Mouse (Mus musculus): ENCODE data around the gene Prr30.
"Not testable (repeated sequence)": the region's sequence is repeated elsewhere in the genome, so short reads cannot be mapped to it uniquely, and the experiment has no call there.

Gene Prr30

GRCm38 (mm10) chr14:101200230-101200629 lies at the start of gene Prr30:
Prr30 (minus strand) TSS chr14:101200330.
- no peak for DNase-seq (ENCODE audit: low spot score in 2 of 2)

GRCm38 (mm10) chr14:101246793-101247192 lies 46.7 kb upstream of the Prr30 start:
- DNase-seq (ENCODE audit: low spot score in 2 of 2): no peak

DNA sequence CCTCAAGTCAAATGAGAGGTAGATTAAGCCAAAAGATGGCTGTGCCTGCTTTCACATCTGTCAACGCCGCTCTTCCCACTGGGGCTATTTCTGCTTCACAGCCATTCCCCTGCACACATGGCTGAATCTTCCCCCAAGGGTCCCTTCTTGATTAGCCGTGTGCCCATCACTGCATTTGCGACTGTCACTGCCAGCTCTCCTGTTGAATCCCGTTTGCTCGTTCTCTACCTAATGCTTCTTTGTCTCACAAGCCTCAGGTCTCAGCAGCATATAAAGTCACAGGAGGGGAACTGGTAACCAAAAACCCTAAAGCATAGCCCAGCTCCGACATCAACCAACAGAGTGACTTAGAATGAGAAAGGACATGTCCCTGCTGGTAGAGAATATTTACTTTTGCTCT lies 45.6 kb upstream of the Prr30 start:
- DNase-seq (ENCODE audit: low spot score in 2 of 2): no peak

DNA sequence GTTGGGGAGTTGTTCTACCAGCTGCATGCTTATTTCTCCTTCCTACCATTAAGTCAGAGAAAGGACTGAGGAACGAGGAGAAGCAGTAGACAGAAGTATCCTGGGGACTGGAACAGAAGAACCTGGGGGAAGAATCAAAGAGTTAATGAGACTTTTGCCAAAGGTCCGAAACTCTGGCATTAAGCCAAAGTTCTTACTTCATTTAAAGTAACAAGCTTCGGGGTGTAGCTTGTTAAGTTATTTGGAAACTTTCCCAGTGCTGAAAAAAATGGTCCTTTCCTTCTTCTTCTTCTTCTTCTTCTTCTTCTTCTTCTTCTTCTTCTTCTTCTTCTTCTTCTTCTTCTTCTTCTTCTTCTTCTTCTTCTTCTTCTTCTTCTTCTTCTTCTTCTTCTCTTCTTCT lies 44.3 kb upstream of the Prr30 start:
- not testable (repeated sequence) for DNase-seq (ENCODE audit: low spot score in 2 of 2)

DNA sequence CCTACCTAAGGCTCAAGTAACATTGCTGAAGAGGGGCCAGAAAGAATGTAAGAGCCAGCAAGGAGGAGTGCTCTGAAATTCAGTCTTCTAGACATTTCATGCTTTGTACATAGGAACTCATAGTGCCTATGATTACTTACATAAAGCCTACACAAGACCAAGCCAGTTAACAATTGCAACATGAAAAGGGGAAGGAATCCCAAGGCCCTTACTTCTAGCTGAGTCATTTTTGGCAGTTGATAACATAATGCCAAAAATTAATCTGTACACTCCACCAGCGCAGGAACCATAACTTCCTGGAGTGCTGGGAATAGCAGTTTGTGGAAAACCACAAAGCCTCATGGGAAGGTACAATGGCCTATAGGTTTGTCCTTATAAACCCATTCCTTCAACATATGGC lies 37.8 kb upstream of the Prr30 start:
- no peak for DNase-seq (ENCODE audit: low spot score in 2 of 2)

DNA sequence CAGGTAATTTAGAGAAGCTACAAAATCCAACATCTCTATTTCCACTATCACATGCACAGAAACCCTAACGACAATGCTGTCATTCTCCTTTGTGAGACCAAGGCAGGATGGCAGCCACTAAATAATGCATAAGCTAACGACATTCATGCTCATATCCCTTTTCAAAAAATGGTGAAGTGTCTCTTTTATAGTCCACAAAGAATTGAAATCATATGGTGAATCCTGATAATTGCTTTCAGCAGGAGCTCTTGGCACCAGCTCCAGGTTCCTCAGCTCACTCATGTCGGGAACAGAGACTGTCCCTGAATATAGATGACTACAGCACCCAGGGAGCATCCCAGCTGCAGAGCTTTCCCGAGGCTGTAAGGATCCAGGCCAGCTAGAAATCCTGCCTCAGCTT lies 28.9 kb upstream of the Prr30 start:
- DNase-seq (ENCODE audit: low spot score in 2 of 2): no peak

DNA sequence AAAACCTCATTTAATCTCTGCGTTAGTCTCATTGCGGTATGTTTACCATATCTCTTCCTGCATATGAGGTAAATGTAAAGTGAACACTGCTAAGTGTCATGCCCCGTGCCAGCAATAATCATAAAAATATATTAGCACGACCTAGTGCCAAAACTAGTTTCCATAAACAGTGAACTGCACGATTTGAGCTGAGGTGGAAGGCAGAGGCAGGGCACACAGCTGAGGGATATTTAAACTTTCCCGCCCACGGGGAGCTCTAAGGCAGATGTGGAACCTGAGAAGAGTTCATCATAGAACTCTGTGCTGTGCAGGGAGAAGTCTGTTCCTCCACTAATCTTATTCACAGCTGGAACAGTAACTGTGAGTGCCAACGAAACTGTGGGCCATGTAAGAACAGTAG lies 22.2 kb upstream of the Prr30 start:
- DNase-seq (ENCODE audit: low spot score in 2 of 2): no peak

- no peak for DNase-seq (ENCODE audit: low spot score in 2 of 2)
These were observed 27.9 kb downstream of the Prr30 start for GRCm38 (mm10) chr14:101172258-101172657.
